Mouse (Mus musculus) heart, adult 18-20 months (tissue): ENCODE results near the gene Pparg. TPM values are rescaled to one million over a fixed set of nuclear protein-coding genes. Genes with fewer than 3 reads are reported as not detected.
A peak's percentile ranks its signal among the peaks of the same experiment; 100 is the strongest.

Experiments used
- DNase-seq, 2 experiments: peaks; one replicate each; pipeline ENCODE4 v3.0.0; 2021 to 2022; ENCODE audit warnings: mixed read lengths in 1 of 2
- long read RNA-seq, 2 experiments: library from polyadenylated mRNA; stranded (forward); transcript quantifications; one replicate each; pipeline ENCODE4 v2.0.0; 2021
- total RNA-seq, 2 experiments: library from RNA; stranded (reverse); gene quantifications; 2 replicates each; pipeline ENCODE4 v1.2.3; 2021

Gene Pparg
- 10 to 100 TPM; 12.9 to 19.0 TPM for total RNA-seq
- long read RNA-seq, experiment 1, transcript Pparg-202 (8 exons, 2,125 nt) = major isoform, 12 of 24 reads
- long read RNA-seq, experiment 1, partial matches to known transcripts = 0 of 24 reads
- long read RNA-seq, experiment 1, other reads (novel, unspliced or antisense) = 9 of 24 reads
- long read RNA-seq, experiment 2, partial matches to known transcripts = 0 of 9 reads
- long read RNA-seq, experiment 2, other reads (novel, unspliced or antisense) = 1 of 9 reads

DNA sequence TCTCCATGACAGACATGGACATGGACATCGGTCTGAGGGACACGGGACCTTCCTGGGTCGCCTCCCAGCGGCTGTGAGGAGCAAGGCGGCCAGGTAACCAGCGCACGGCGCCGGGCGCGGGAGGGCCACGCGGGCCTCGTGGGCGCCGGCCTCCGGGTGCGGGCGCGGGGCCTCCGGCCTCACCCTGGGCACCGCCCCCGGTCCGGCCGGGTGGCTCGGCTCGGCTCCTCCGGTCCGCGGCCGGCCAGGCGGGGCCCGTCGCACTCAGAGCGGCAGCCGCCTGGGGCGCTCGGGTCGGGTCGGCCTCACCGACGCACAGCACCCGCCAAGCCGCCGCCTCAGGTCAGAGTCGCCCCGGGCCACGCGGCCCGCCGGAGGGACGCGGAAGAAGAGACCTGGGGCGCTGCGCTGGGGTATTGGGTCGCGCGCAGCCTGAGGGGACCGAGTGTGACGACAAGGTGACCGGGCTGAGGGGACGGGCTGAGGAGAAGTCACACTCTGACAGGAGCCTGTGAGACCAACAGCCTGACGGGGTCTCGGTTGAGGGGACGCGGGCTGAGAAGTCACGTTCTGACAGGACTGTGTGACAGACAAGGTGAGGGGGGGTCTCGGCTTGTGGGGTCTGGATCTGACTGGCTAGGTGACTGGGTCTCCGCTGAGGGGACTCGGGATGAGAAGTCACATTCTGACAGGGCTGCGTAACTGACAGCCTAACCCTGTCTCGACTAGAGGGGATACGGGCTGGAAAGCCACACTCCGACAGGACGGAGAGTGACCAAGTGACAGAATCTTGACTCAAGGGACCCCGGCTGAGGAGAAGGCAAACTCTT, at the start of gene Pparg:
TSS of gene Pparg (plus strand) at position 176 of the 830 bp plus-strand sequence.
- peak; percentile 74 to 79 for DNase-seq

DNA sequence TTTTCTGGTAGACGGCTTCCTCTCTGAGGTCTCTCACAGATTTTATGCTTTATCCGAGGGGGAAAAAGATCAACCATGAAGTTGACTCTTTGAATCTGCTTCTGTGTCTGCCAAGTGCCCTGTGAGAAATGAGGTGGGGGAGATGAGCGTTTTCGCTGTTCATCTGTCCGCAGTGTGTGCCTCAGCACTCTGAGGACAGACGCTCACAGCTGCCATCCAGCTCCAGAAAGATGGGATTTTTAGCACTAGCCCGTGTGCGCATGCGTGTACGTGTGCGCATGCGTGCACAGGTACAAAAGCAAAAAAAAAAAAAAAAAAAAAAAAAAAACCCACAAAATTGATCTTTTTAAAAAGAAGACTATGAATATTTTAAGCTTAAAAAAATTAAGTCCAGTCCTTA, 48.0 kb upstream of the Pparg start:
- DNase-seq = no peak

DNA sequence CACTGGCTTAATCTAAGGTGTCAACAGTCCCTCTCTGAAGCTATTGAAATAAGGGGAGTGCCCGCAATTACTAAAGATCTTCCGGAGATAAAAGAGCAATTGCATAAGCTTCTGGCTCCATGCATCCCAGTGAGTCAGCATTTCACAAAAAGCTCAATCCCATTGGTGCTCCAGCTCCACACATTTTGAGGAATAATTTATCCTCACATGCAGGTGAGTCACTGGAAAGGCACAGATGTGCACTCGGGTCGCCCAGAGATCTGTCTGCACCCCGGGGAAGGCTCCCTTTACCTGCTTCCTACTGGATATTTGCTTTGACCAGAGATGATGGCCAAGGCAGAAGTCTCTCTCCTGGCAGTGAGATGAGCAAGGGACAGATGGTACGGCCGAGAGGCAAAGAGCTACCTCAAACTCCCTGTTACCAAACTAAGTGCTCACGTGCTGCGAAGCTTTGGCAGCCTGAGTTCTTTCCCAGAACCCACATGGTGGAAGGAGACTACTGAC, 47.5 kb upstream of the Pparg start:
- no peak for DNase-seq

DNA sequence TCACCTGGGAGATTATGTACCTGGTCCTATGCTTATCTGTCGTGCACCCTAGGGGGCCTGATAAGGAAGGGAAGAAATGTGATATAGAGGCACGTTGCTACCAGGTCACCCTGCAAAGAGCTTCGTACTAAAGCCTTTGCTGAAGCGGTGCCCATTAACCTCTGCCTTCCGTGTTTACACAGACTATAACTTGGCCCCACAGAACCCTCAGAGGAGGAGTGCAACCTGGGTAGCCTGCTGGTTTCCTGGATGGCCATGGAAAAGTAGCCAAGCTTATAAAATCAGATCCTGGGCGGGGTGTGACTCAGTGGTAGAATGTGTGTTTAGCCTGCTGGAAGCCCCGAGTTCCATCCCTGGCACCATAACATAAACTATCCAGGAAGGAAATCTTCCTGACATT, 46.8 kb upstream of the Pparg start:
- no peak for DNase-seq

DNA sequence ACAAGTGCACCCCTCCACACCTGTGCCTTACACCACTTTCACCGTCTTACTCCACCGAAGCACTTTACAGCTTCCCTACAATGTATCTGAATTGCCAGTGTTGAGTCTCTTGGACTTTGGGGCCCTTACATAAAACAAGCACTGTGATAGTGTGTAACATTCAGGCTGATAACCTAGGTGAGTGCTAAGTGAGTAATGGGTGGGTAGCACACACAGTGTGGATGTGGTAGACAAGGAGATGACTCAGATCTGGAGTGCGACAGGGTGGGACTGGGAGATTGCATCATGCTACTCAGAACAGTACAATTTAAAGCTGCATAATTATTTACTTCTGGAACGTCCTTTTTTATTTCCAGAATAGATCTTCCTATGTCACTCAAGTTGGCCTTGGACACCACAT, 45.0 kb upstream of the Pparg start:
- DNase-seq = no peak

DNA sequence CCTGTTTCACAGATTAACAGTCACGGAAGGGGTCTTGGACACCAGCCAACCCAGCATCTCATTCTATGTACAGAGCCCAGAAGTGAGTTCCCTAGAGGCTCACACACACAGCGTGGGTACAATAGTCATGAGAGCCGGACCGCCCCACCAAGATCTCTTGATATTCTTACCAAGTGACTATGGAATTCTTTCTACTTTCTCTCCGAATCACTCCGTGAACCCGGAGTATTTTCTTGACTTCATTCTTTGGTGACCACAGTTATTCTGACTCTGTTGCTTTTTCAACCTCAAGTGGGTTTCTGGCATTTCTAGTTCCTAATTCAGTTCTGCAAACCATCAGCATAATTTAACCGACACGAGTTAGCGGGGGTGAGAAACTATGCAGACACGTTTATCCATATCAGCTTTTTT, 43.9 kb upstream of the Pparg start:
- DNase-seq = peak; percentile 39 to 54

DNA sequence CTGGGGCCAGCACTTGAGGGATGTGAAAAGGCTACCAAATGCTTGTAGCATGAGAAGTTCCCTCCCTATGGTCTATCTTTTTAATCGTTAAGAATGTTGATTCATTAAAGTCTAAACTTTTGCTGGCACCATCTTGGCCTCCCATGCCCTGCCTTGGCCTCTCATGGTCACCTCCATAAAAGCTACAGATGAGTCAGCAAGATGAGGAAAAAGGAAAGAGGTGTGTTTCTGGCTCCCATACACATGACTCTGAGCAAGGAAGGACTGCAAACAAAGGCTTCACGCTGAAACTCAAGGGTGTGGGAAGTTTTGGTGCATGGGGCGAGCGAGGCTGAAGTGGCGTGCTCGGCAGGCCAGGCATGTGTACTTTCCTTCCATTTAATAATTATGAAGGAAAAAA, 41.9 kb upstream of the Pparg start:
- no peak for DNase-seq

DNA sequence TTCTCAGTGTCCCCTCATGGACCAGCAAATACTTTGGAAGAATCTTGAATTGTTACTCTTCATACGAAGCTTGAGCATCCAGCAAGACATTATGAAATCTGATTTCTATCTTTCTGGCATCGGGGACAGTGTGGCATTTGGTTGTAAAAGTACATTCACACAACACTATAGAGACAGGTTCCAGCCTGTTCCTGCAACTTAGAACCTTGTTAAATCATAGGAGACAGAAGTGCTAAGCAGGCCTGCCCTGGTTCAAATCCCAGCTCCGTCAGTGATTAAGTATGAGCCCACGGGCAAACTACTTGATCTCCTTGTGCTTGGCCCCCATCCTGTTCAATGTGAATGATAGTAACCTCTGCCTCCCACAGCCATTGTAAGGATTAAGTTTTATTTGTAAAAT, 41.1 kb upstream of the Pparg start:
- DNase-seq = no peak

DNA sequence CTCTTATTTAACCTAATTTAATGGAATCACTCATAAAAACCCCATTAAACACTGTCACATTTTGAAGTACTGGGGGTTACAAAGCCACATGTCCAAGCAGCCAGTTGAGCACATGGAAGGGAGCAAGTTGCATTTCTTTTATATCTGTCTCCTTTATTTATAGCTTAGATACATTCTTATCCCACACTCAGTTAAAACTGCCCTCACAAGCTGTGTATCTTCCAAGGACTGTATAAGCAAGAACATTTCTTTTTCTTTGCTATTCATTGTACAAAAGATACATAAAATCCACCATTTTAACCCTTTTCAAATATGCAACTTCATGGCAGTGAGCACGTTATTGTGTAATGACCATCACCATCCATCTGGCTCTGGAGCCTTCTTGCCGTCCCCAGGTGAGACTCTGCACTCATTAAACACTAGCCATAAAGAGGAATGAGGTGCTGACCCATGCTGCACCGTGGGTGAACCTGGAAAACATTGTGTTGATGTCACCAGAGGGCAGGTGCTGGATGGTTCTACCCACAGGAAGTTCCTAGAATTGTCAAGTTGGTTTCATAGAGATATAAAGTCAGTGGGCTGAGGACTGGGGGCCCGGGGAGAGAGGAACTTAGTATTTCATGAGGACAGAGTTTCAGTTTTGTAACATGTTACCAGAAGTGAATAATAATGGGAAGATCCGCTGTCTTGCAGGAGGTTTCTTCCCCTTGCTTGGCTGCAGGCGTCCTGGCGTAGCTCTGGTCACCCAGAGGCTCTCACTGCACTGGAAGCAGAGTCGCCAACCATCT, 39.6 kb upstream of the Pparg start:
- DNase-seq = no peak

DNA sequence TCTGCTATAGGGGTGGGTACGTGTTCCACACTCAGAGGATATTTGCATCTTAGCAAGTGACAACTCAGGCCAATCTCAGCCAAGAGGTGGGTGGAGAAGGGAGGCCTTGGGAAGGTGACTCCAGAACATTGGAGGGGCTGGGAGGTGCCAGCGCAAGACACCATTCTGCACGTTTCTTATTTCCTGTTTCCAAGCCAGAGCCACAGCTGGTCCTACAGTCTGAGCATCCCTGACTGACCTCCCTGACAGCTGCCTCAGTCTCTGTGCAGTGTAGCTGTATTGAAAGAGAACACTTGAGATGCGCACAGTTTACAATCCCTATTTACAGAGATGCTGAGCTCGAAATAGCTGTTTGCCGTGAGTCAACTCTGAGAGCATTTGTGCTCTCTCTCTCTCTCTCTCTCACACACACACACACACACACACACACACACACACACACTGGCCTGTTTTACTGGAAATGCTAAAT, 38.8 kb upstream of the Pparg start:
- no peak for DNase-seq

DNA sequence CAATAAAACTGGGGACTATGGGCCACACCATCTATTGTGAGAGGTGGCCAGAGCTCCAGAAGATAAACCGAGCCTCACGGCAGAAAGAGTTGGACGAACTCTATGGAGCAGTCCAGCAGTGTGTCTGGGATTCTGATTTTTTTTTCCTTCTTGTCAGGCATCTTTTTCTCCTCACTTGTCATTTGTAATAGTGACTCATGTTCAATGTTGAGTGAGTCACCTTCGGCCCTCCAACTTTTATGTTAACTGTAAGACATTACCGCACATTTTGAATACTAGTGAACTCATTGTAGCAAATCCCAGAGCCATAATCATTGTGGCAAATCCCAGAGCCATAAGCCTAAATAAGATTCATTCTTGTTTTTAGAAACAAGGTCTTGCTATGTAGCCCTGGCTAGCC, 37.8 kb upstream of the Pparg start:
- DNase-seq = no peak

DNA sequence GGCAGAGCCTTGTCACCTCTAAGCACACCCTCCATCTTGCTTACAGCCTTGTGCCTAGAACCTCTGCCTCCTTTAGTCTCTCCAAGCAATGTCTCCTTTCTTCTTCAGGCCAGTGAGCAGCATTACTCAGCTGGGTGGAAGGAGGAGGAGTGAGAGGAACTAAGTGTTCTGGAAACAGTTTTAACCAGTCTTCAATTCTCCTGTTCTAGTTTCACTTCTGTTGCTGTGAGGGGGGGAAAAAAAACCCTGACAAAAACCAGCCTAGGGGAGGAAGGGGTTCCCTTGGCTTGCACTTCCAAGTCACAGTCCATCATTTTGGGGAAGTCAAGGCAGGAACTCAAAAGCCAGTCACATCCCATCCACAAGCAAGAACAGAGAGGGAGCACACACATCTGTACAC, 29.8 kb upstream of the Pparg start:
- peak in 1 of 2 experiments; percentile 39 for DNase-seq

DNA sequence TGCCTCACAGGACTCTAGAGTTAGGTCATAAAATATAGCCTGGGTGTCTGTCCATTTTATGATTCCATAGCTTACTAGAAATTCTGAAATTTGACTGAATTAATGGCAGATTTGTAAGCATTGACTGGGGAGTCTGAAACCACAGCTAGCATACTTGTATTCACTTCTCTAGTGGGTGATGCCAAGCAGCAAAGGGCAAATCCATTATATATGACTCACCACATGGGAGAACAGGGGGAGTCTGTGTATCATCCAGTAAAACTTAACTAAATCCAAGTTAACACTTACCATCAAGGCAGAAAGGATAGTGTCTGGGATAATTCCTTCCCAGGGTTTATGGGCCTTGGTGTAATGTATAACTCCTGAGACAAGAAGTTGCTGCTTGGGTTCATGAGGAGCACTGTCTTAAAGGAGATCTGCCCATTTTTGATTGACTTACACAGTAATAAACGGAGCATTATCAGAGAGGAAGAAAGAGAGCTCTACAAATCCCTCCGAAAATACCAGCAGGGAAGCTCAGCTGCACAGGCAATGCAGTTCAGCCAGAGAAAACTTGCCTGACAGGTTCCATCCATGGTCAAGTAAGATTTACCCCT, 27.6 kb upstream of the Pparg start:
- DNase-seq = no peak

DNA sequence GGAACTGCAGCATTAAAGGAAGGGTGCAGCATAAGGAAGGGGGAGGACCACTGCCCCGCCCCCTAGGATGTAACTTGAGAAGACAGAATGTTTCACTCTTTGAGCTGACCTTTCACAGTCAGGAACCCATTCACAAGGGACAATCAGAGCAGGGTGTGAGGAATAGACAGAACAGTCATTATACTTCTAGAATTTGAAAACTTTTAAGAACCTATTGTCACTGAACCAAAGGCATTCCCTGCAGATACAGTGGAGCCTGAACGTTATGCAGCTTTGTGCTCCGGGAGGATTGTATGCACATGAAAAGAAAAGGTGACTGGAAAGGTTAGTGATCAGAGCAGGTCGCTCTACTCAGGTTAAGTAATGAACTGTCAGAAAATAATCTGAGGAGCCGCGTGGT, 25.2 kb upstream of the Pparg start:
- no peak for DNase-seq

DNA sequence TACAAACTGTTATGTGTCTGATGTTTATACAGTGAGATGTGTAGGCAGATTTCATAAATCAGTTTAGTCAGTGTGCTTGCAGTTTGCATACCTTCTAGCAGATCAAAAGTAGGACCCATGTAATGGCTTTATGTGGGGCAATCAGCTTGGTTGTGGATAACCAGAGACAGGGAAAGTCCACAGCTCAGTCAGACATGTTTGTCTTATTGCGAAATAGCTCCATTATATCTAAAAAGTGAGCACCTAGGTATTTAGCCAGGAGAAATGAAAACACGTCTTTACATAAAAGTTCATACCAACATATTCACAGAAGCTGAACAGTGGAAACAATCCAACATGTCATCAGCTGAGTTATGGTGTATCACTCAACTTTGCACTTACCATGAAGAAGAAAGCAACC, 20.7 kb upstream of the Pparg start:
- no peak for DNase-seq

DNA sequence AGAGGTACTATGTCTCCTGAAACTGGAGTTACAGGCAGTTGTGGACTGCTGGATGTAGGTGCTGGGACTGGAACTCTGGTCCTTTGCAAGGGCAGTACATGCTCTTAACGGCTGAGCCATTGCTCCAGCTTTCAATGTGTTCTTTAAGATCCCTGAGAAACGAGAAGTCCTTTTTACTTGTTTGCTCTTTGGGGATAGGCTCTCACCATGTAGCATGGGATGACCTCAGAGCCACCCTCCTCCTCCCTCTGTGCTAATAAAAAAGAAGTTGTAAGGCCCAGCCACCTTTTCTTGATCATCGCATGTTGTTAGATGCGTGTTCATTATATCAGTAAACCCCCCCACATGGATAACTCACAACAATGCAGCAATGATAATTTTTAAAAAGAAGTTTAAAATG, 17.7 kb upstream of the Pparg start:
- no peak for DNase-seq

DNA sequence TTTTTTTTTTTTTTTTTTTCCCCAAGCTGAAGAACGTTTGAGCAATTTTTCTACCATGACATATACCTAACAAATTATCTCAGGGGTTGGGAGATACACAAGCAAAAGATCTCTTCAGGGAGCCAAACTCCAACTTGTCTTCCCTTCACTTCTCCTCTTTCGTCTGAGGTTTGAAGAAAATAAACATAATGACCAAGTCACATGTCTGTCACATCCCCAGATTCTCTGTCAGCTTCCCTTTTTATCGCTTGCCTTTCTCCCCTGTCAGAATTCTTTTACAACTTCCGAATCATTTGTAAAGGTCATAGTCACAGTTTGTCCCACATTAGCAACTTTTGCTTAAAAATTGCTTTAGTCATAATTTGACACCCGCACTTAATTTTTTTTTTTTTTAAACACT, 17.2 kb upstream of the Pparg start:
- DNase-seq = peak in 1 of 2 experiments; percentile 29

DNA sequence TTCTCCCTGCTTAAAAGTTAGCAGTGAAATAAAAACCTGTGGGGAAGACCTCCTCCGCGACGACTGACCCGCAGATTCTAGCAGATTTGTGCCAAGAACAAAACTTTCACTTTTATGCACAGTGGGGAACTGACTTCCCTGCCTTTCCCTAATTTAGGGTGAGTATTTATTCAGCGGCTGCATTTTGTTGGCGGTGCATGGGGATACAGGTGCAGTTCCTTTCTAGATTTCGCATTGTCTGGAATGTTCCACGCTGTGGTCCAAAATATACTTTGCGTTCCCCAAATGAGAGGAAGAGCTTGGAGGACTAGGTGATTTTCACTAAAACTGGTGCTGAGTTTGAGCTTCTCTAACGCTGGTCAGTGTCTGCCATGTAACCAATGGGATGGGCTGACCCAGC, 16.6 kb upstream of the Pparg start:
- peak; percentile 35 to 37 for DNase-seq

DNA sequence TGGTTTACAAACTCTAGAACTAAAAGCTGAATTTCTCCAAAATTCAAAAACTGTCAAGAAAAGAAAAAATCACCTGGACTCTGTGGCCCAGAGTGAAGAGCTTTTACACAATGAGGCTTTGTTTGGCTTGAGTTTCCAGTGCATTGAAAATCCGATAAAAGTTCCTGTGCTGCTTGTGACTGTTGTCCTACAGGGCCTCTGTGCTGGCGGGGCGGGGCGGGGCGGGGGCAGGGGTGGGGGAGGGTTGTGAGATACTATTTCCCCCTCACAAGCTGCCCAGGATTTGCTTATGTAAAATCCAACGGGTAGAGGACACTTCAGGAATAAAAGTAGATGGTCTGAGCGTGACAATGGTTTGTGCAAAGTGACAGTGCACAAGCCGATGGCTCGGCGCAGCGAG, 16.2 kb upstream of the Pparg start:
- DNase-seq = no peak

DNA sequence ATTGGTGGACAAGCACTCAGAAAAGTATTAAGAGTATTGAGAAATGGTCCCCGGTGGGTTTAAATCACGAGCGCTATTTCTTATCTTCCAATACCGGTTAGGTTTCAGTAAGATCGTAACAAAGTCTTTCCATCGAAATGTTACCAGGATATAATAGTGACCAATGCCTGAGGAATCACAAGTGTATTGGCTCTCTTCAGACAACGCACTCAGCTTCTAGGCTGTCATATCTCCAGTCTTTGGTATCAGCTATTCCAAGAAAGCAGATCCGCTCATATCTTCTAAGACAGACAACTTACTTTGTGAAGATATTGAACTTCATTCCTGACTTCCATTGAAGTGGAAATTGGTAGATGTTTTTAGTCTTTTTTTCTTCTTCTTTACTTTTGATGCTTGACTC, 15.7 kb upstream of the Pparg start:
- no peak for DNase-seq

DNA sequence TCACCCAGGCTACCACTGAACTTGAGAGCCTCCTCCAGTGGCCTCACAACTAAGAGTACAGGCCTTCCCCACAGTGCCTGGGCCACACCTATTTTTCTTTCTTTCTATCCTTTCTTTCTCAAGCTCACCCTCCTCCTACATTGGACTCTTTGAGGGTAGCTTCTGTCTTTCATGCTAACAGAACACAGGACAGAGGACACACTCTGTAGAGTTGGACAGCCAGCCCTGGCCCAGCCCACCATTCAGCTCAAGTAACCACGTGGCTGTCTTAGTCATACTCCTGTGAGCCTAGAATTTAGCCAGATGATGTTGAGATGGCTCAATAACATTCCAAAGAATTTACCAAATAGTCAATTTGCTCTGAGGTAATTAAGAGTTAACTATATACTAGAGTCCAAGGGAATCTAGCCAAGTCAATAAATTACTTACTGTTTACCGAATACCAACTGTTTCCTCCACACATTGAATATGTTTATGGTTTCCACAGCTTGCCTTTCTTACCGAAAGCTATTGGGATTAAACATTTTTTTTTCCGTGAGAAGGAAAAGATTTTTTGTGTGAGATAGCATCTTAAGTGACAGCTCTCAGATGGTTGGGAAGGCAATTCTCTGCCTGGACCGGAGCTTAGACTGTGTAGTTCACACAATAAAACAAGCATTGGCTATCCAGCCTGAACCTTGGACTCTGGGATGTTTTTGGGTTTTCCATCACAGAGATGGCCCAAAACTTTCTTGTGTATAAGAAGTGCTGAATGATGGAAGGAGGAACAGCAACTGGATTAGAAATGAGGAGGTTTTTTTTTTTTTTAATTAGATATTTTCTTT, 10.9 kb upstream of the Pparg start:
- DNase-seq = no peak
